Mouse (Mus musculus): ENCODE results near the gene Klf16.

The Klf16 gene

DNA sequence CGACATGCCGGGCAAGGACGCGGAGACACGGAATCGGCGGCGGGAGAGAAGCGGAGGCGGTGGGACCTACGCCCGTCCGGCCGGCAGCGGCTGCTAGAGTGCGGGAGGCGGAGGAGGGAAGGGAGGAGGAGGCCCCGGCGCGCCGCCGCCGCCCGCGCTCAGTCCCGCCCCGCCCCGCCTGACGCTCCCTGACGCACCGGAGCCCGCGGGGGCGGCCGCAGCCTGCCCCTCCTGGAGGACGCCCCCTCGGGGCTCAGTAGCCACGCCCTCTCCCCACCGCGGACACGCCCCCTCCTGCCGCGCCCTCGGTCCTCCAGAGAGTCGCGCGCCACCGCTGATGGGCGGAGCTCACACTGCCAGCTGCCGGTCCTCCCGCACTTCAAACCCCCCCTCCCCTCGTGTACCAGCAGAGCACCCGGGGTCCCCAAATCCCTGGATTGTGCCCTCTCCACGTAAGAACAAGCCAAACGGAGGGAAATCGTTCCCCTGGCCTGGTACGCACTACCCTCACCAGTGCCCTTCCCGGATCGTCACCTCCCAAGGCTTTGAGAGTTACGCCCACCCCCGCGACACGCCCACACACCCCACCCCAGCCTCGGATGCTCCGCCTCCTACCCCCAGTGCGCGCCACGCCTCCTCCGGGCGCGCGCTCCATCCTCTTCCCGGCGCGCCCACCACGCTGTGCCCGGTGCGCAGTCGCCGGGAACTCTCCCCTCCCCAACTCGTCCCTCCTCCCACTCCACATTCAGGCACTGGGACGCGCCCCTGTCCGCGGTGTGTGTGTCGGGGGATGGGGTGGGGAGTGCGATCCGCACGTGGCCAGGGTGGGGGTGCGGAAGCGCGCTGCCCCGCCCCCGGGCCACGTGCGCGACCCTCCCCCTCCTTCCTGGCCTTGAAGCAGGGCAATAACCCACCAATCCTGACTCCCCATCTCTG, at the start of gene Klf16:
Gene Klf16, minus strand, starts transcription at position 127 of the 936 bp plus-strand sequence.
- DNase-seq (ENCODE audit: low read depth, low spot score): peak; percentile 80

DNA sequence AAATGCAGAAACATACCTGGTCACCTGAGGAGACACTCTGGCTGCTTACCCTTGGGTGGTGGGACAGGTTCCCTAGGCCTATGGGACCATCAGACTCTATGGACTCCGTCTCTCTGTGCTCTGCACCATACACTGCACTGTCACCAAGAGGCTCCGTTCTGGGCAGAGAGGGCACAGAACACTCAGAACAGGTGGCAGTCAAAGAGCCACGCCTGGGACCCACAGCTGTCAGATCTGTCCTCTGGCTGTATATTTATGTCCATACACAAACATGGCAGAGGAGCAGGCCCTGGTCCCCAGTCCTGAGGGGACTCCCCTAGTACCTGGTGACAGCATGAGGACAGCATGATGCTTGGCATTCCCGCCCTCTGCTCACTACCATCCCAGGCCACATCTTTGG, 48.6 kb upstream of the Klf16 start:
- no peak for DNase-seq (ENCODE audit: low read depth, low spot score)

DNA sequence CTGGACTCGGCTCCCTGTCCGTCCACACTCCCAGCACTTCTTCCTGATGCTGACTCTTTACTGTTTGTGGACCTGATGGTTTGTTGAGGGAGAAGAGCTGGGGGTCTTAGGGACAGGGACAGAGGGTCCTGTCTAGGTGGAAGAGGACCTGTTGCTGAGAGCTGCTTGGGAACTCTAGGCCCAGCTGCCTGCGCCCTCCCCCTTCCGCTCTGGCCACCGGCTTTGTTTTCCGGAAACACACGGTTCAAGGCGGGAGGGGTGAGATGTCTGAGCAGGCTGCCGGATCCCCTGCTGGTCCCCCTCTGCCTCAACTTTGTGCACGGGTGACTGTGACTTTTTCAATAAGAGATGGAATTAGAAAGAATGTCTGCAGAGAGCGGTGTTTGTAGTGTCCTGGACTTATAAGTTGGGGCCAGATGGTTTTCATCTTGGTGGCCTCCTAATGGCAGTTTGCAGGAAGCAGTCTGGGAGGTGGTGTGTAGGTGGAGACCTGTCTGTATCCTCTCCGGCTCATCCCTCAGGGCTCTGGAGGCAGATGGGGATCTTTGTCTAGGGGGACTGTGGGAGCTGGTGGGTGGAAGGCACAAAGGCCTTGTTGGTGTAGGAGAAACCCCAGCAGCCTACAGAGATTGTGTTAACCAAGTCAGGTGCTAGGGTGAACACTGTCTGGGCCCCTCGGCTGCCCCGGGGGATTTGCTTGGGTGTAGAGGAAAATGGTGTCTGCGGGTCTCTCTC, 46.5 kb upstream of the Klf16 start:
- peak; percentile 44 for DNase-seq (ENCODE audit: low read depth, low spot score)

DNA sequence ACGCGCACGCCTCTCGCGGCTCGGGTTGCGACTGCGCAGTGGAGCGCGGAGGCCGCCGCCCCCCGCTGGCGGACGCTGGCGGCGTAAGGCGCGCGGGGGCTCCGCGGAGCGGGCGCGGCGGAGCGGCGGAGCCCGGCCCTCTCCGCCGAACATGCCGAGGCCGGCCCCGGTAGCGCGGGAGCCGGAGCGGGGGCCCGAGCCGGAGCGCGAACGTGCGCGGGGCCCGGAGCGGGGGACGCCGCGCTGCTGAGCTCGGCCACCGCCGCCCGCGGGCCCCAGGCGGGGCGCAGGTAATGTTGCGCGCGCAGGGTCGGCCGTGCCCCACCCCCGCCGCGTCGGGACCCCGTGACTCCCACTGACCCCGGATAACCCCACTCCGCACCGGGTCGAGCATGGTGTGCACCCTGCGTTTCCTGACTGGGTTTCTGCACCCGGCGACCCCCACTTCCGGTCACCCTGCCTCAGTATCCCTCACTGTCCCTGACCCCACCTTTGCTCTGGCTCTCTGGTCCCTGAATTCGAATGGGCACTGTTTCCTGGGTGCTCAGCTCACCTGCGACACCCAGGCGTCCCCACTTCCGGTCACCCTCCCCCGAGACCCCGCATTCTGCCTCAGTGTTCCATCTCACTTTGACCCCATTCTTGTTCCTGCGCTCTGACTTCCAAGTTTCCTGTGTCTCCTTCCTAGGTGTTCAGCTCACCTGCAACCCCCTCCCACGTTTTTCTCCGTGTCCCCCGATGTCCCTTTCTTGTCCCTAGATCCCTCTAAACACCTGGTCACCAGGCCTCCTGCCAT, 45.7 kb upstream of the Klf16 start, which contains the start of gene Csnk1g2:
Gene Csnk1g2, plus strand, starts transcription at position 178 of the 796 bp plus-strand sequence.
- no peak for DNase-seq (ENCODE audit: low read depth, low spot score)

DNA sequence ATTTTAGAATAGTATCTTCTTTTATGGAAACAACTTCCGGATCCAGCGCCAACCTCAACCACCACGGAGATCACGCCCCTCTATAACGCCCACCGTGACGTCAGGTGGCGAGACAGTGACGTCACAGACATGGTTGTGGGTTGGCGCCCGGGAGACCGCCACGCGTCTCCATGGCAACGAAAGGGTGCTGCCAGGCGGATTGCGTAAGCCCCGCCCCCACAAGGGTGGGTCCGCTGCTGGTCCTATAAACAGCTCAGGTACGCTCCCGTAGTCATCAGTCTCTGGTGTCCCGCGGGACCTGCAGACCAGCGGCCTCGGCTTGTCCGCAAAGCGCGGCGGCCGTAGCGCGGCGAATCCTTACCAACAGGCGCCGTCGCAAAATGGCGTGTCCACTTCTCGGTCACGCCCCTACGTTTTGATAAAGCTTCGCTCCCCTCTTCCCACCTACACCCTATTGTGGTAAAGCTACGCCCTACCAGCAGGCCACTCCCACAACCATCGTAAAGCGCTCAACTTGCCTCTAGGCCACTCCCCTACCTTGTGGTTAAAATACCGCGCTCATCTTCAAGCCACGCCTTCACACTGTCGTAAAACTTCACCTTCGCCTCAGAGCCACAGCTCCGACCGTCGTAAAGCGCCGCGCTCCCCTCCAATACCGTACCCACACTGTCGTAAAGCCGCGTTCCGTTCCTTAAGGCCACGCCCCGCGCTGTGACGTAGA, 45.0 kb upstream of the Klf16 start:
- DNase-seq (ENCODE audit: low read depth, low spot score): peak; percentile 100

DNA sequence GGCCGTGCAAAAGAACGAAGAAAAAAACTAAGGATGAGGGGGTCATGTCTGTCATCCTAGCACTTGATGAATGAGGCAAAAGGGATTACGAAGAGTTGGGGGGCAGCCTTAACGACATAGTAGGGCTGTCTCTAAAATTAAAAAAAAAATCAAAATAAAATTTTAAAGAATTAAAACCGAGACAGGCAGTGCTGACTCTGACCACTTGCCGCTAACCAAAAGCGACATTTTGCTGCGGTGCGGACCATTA, 44.5 kb upstream of the Klf16 start:
- DNase-seq (ENCODE audit: low read depth, low spot score): no peak

DNA sequence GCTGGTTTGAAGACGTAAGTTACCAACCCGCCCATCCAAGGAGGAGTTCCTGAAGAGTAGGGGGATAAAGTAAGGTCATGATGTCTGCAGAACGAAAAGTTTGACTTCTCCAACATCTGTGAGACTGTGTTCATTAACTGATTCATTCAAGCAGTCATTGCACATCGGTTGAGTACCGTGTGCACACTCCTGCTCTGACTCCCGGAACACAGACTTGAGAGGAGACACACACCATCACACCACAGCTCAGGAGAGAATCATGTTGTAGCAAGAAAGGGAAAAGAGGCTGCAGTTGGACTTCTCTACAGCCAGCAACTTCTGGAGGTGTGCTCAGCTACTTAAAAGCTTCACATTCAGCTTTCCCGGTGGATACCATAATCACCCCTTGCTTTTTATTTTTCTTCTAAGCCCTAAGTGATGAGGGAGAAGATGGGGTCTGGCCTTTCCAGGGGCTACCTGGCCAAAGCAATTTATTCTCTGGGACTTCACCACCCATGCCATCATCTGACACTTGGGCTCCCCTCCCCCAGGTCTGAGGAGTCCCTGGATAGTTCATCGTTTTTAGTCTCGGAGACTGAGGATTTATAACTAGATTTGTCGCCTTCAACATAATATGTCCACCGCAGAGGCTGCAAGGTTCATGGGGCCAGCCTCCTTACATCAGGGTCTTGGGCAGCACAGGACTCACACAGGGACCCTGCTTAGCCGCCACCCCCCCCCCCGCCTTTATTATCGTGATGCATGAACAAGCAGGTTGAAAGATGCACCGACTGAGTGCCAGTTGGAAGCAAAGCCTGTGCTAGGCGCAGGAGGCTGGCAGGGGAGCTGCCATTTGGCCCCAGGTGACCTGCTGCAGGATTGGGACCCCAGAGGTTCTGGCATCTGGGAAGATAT, 43.9 kb upstream of the Klf16 start:
- DNase-seq (ENCODE audit: low read depth, low spot score): no peak

DNA sequence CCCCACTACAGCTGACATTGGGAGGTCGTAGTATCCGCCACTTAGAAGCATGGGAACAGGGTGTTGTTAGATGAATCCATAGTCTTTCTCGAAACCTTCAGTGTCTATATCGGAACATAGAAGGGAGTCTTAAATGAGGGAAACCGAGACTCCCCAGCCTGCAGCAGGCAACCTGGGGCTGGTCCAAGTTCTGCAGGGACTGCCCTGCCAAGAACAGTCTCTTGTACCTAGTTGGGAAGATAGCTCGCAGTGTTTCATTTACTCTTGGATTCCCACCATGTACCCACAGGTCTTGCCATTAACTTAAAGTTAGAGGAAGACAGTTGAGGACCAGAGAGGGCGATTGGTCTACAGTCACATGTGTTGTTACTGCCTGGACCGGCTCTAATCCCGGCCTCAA, 43.2 kb upstream of the Klf16 start:
- DNase-seq (ENCODE audit: low read depth, low spot score): no peak

DNA sequence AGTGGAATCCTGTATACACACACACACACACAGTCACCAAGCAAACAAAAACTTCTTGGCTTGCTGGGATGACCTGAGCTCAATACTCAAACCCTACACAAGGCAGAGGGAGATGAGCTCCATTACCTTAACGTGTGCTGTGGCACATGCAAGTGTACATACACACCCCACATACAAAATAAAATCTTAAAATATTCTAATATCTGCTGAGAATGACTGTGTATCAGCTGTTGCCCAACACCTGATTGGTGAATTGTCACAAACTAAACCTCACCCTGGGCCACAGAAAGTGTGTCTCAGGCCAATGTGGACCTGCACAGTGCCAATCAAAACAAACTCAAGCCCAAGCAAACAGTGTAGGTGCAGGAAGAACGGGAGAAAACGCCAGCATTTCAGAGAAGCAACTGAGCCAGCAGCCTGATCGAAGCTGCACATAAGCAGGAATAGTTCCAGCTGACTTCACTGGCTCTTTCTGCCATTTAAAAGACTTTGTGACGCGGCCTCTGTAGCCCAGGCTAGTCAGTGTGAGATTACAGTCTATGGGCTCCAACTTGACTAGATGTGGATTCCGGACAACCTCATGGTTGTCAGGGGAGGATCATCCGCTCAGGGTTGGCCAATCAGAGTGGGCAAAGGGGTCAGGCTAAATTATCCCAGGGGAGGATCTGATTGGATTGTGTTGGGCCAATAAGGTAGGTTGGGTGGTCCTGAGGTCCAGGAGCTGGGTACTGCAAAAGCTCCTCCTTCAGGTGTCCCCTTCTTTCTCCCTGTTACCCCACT, 42.5 kb upstream of the Klf16 start:
- no peak for DNase-seq (ENCODE audit: low read depth, low spot score)

DNA sequence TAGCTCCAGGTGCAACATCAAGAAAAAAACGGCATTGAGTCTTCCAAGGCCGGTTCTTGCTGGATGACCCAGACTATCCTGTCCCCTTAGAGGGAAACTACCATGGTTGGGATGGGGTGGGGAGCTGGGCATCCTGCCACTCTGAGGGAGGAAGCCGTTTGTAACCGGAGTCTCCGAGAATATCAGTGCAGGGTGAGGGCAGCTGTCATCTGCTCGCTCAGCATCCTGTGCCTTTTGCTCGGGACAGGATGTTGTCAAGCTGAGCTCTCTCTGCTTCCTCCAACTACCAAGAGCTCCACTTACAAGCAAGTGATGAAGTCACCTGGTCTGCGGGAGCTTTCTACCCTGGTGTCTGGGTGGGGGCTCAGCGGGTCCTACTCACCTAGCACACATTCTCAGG, 41.1 kb upstream of the Klf16 start:
- no peak for DNase-seq (ENCODE audit: low read depth, low spot score)

DNA sequence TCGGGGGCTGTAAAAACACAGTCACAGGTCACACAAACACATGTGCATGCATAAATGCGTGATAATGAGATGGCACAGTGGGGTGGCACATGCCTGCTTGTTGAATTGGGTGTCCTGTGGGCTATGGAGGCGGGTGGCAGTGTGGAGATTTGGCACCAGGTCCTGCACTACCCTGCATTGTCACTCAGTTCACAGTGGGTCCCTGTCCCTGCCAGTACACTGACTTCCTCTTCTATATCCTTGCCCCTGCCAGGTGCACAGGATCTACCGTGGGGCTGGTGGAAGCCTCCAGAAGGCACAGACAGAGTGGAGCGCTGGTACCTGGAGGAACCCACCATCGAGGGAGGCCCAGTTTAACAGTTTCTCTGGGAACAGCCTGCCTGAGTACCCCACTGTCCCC, 37.2 kb upstream of the Klf16 start:
- DNase-seq (ENCODE audit: low read depth, low spot score): no peak

DNA sequence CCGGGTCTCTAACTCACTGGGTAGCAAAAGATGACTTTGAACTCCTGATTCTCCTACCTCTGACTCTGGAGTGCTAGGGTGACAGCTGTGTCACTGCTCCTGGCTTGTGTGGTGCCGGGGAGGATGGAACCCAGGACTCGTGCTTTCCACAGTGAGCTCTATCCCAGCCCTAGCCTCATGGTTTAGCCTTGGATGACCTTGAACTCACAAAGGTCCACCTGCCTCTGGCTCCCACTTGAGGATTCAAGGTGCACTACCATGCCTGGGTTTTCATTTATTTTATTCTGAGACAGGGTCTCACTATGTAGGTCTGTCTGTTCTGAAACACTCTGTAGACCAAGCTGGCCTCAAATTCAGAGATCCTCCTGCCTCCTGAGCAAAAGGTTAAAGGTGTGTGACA, 36.7 kb upstream of the Klf16 start:
- no peak for DNase-seq (ENCODE audit: low read depth, low spot score)

DNA sequence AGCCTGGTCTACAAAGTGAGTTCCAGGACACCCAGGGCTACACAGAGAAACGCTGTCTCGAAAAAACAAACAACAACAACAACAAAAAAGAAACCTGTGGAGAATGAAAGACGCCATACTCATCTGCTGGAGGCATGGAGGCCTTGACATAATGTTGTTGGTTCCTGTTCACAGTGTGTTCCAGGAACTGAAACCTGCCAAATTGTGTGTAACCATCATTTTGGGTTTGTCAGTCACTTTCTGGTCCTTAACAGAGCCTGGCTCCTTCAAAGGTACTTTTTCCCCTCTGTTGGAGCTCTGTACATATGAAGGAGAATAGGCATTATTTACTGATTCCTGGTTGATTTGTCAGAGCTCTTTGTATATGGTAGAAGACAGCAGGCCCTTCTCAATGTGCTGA, 34.8 kb upstream of the Klf16 start:
- DNase-seq (ENCODE audit: low read depth, low spot score): no peak

DNA sequence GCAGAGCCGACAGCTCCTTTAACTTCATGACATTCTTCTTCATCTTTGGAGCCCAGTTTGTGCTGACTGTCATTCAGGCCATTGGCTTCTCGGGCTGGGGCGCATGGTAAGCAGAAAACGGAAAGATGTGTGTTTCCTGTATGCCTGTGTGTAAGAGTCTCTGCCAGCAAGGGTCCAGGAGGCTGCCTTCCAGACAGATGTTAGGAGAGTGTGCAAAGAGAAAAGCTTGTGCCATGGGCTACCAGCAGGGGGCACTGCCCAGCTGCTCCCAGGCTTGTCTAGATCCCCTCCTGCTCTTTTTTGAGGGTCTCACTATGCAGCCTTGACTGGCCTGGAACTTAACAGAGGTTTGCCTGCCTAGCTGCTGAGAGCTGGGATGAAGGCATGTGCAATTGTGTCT, 33.9 kb upstream of the Klf16 start:
- DNase-seq (ENCODE audit: low read depth, low spot score): no peak

DNA sequence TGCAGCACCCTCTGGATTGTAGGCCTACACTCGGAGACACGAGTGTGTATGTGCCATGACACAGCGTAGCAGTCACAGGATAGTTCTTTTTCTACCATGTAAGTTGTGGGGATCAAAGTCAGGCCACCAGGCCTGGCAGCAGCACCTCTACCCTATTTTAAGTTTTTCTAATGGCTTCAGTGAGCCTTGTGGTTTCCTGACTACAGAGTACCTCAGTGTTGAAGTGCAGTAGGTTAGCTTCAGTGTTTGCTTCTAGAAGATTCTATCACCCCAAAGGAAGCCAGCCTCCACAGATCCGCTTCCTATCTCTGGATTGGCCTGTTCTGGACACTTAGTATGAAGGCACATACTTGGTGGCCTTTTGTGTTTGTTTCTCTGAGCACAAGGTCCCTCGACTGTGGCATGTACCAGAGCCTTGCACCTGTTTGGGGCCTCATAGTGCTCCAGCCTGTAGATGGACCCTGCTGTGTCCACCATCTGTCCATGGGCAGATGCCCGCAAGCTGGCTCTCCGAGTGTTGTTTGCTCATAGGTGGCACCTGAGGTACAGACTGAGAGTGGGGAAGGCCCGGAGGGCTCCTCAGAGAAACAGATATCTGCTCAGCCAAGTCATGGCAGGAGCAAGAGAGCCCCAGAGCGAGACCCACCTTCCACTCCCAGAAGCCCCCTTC, 33.1 kb upstream of the Klf16 start:
- no peak for DNase-seq (ENCODE audit: low read depth, low spot score)

DNA sequence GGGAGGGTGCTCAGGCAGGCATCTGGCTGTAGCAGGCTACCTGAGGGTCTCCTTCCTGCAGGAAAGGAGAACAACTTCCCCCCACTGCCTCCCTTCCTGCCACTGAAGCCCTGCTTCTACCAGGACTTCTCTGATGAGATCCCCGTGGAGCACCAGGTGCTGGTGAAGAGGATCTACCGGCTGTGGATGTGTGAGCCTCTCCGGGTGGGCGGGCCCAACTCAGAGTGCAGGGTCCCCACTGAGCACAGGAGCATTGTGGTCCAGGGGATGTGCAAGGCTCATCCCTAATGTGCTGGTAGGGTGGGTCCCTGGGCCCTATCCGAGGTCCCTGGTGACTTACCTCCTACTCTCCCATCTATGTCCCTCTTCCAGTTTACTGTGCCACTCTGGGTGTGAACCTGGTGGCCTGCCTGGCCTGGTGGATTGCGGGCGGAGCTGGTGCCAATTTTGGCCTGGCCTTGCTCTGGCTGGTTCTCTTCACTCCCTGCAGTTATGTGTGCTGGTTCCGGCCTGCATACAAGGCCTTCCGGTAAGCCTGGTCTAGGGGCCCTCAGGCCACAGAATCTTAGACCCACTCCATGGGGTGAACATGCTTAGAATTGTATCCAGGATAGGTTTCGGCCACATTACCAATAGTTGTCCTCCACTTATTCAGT, 32.3 kb upstream of the Klf16 start:
- no peak for DNase-seq (ENCODE audit: low read depth, low spot score)

DNA sequence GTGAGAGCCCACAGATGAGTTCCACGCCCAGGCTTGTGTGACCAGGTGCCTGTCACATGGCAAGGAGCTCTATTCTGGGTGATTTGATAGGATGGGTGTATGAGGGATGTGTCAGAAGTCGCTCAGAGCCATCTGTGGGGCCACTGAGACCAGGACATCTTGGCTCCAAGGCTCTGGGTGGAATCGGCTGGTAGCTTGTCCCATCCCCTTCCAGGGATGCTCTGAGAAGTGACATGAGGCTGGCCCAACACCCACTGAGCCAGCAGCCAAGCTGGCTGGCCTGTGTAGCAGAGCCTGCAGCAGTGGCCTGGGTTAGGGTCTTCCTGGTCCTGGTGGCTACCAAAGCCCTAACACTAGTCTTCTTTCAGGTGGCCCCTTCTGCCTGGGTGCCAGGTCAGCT, 31.3 kb upstream of the Klf16 start:
- DNase-seq (ENCODE audit: low read depth, low spot score): no peak

DNA sequence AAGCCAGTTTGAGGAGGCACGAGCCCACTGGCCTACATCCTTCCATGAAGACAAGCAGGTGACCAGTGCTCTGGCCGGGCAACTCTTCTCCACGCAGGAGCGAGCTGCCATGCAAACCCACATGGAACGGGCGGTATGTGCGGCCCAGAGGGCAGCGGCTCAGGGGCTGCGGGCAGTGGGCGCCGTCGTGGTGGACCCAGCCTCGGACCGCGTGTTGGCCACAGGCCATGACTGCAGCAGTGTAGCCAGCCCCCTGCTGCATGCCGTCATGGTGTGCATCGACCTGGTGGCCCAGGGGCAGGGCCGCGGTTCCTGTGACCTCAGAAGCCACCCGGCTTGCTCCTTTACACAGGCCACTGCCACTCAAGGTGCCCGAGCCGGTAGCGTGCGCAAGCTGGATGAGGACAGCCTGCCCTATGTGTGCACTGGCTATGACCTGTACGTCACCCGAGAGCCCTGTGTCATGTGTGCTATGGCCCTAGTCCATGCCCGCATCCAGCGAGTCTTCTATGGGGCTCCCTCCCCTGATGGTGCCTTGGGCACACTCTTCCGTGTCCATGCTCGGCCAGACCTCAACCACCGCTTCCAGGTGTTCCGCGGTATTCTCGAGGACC, 29.7 kb upstream of the Klf16 start:
- no peak for DNase-seq (ENCODE audit: low read depth, low spot score)

All from telencephalon, adult 2 months (tissue).